Mouse (Mus musculus) B cell, adult 67 days (primary cell): Measurements from ENCODE around the gene Gm20817. TPM values are rescaled to one million over a fixed set of nuclear protein-coding genes. Genes with fewer than 3 reads are reported as not detected.

Experiments
- total RNA-seq, 2 experiments: library from RNA; stranded (reverse); gene quantifications; 4 replicates each; pipeline ENCODE4 v1.2.4; 2023

Gene Gm20817
- not detected for total RNA-seq

GRCm38 (mm10) chrY:68832628-68833027 is at the start of gene Gm20817:
Gm20817 (minus strand) TSS chrY:68832728.

